Mouse (Mus musculus): Measurements from ENCODE around the gene Rnf25. TPM values are rescaled to one million over a fixed set of nuclear protein-coding genes. Genes with fewer than 3 reads are reported as not detected.

Gene Rnf25
- total RNA-seq, 2 experiments from 2014 or later: 64.1 to 71.2 TPM

- TF ChIP-seq CTCF (IDR thresholded peaks at IDR 0.05): no peak
- intact Hi-C loops (cut with DNase I): loop anchor here (5.0 kb wide), 2 partner anchors 78 to 732 kb away; partner anchors contain the start of genes Cnot9 and Dnpep
- no peak for DNase-seq (ENCODE audit: extremely low spot score in 1 of 2, low spot score in 2 of 2)
- H3K4me3 ChIP-seq: no peak overlapping the region
- H3K27ac ChIP-seq: no peak overlapping the region
Measured at GRCm38 (mm10) chr1:74584616-74585398, 16.4 kb downstream of the Rnf25 start.

GRCm38 (mm10) chr1:74582621-74583020 lies 18.6 kb downstream of the Rnf25 start:
- intact Hi-C loops (cut with DNase I): no loop called here
- no peak overlapping the region for H3K27ac ChIP-seq
- no peak for TF ChIP-seq CTCF (IDR thresholded peaks at IDR 0.05)
- no peak overlapping the region for H3K4me3 ChIP-seq
- no peak for DNase-seq (ENCODE audit: extremely low spot score in 1 of 2, low spot score in 2 of 2)

DNA sequence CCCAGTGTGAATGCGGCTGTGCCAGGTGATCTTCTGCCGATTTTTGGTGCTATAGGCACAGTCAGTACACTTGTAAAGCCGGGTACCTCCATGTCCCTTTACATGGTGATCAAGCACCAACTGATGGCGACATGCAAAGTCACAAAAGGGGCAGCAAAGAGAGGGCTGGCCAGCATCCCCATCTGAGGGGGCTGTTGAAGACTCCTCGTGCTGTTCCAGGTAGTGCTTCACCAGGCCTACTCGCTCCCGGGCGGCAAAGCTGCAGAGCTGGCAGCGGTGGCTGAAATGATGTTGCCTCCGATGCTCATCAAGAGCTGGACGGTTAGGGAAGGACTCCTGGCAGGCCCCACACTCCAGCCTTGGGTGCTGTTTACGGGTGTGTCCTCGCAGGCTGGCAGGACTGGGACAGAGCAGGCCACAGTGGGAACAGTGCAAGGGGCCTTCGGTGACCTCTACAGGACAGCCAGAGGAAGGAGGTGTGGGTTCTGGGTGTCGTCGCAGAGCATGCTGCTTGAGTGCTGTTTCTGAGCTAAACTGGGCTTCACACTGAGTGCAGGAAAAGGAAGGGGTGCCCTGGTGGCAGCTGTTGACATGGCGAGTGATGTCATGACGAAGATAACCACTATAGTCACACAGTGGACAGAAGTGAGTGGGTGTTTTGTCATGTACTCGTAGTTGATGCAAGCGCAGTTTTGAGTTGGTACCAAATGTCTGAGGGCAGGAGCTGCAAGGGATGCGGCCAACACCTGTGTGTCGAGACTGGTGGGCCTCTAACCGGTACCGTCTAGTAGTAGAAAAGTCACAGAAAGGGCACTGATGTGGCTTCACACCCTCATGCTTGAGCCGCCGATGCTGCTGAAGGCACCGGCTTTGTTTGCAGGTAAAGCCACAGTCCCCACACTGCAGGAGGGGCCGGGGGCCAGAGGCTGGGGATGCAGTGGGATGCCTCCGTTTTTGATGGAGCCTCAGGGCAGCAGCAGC lies 31.2 kb downstream of the Rnf25 start:
- no peak overlapping the region for H3K27ac ChIP-seq
- intact Hi-C loops (cut with DNase I): no loop called here
- no peak for DNase-seq (ENCODE audit: extremely low spot score in 1 of 2, low spot score in 2 of 2)
- no peak overlapping the region for H3K4me3 ChIP-seq
- TF ChIP-seq CTCF (IDR thresholded peaks at IDR 0.05): peak; percentile 10

GRCm38 (mm10) chr1:74565834-74566233 lies 35.4 kb downstream of the Rnf25 start:
- Histone ChIP-seq H3K27ac (no peak overlapping the region), H3K4me3 (no peak overlapping the region)
- no peak for DNase-seq (ENCODE audit: extremely low spot score in 1 of 2, low spot score in 2 of 2)
- TF ChIP-seq CTCF (IDR thresholded peaks at IDR 0.05): no peak
- intact Hi-C loops (cut with DNase I): no loop called here

DNA sequence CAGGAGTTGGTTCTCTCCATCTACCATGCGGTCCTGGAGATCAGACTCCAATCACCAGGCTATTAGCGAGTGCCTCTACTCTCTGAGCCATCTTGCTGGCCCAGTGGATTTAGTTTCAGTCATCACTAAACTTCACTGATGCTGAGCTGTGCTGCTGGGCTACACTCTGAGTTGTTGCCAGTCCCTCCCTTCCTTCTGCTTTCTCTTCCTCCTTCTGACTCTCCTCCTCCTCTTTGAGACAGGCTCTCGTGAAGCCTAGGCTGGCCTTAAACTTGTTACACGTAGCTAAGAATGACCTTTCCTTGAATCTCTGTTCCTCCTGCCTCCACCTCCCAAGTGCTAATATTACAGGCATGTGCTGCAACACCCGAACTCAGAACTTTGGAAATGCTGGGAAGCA lies 42.1 kb downstream of the Rnf25 start:
- Histone ChIP-seq H3K27ac (no peak overlapping the region), H3K4me3 (no peak overlapping the region)
- DNase-seq (ENCODE audit: extremely low spot score in 1 of 2, low spot score in 2 of 2): no peak
- intact Hi-C loops (cut with DNase I): no loop called here
- TF ChIP-seq CTCF (IDR thresholded peaks at IDR 0.05): no peak

DNA sequence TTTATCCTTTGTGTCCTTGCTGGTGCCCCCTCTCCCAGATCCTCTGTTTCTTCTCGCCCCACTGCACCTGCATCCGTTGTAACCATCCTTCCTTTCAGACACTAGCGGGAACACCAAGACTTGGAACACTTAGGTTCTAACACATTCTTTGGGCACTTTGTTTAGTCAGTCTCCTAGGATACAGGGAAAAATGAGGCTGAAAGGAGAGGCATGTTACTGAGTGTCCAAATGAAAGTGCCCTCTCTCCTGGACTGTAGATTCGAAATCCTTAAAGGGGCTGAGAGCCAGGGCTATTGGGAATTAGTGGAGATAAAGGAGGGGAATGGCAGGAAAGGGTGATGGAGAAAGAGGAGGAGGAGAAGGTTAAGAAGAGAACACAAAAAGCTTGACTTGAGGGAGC lies 57.0 kb downstream of the Rnf25 start, which contains the start of gene Usp37:
Usp37 (minus strand) TSS at position 101 of the 400 bp plus-strand sequence.
- H3K27ac ChIP-seq: no peak within 1 kb of the TSS
- intact Hi-C loops (cut with DNase I): no loop called here
- no peak for TF ChIP-seq CTCF (IDR thresholded peaks at IDR 0.05)
- H3K4me3 ChIP-seq: peak within 1 kb of the TSS; percentile 32; the same call in 1 of the 2 replicates
- DNase-seq (ENCODE audit: extremely low spot score in 1 of 2, low spot score in 2 of 2): no peak

Small RNAs within 50 kb of the gene (microRNA-seq; reads per million reads assigned to microRNA genes)
- 0 reads per million in 2 experiments for gene Gm25035

Other genes with a start within 250 kb of the Rnf25 start
- 1 to 10 TPM in 1 of 2 experiments, under 1 TPM in 1; 0.54 to 1.9 TPM for gene Catip, start 239.3 kb downstream of the Rnf25 start, total RNA-seq (2021)
- 1 to 10 TPM; 5.0 to 5.4 TPM for gene Slc11a1, start 226.2 kb downstream of the Rnf25 start, total RNA-seq (2021)
- 10 to 100 TPM; 21.6 to 25.6 TPM for gene Ctdsp1, start 209.9 kb downstream of the Rnf25 start, total RNA-seq (2021)
- gene Vil1, start 192.0 kb downstream of the Rnf25 start, total RNA-seq (2021): 1 to 10 TPM in 1 of 2 experiments, under 1 TPM in 1; 0.30 to 1.0 TPM
- gene Cnot9, start 95.3 kb downstream of the Rnf25 start, total RNA-seq (2021): 10 to 100 TPM; 26.6 to 27.0 TPM
- 10 to 100 TPM; 16.0 to 16.7 TPM for gene Plcd4, start 58.5 kb downstream of the Rnf25 start, total RNA-seq (2021)
- gene Usp37, start 57.1 kb downstream of the Rnf25 start, total RNA-seq (2021): 10 to 100 TPM; 27.9 to 30.7 TPM
- gene Zfp142, start 13.2 kb downstream of the Rnf25 start, total RNA-seq (2021): 10 to 100 TPM; 36.1 to 36.7 TPM
- 10 to 100 TPM; 22.9 to 23.7 TPM for gene Bcs1l, start 13.1 kb downstream of the Rnf25 start, total RNA-seq (2021)
- 1 to 10 TPM; 6.0 to 8.7 TPM for gene Stk36, start within 50 bp of the Rnf25 start, total RNA-seq (2021)
- gene Ttll4, start 60.3 kb upstream of the Rnf25 start, total RNA-seq (2021): 10 to 100 TPM; 22.1 to 24.1 TPM
- 1 to 10 TPM; 1.7 to 4.5 TPM for gene Cyp27a1, start 112.2 kb upstream of the Rnf25 start, total RNA-seq (2021)
- gene Prkag3, start 147.8 kb upstream of the Rnf25 start, total RNA-seq (2021): not detected
- gene Wnt6, start 170.5 kb upstream of the Rnf25 start, total RNA-seq (2021): 1 to 10 TPM; 2.1 to 4.7 TPM
- gene Wnt10a, start 190.1 kb upstream of the Rnf25 start, total RNA-seq (2021): 10 to 100 TPM; 15.0 to 18.2 TPM

All from left cerebral cortex, adult 2 months (tissue).